Mouse (Mus musculus) E14TG2a.4 (cell line): ENCODE data around the gene Cenpu.

Experiments used
- CTCF ChIP-seq: conservative IDR thresholded peaks from 2 replicates; pipeline ENCODE4 v1.5.1; 2014; ENCODE audit warnings: low read length
- NANOG ChIP-seq: IDR thresholded peaks from 2 replicates; pipeline ENCODE4 v1.6.1; 2014; ENCODE audit warnings: borderline replicate concordance, low read length, mixed read lengths
- POU5F1 ChIP-seq: IDR thresholded peaks from 2 replicates; pipeline ENCODE4 v1.6.1; 2014; ENCODE audit warnings: low read length, borderline replicate concordance

DNA sequence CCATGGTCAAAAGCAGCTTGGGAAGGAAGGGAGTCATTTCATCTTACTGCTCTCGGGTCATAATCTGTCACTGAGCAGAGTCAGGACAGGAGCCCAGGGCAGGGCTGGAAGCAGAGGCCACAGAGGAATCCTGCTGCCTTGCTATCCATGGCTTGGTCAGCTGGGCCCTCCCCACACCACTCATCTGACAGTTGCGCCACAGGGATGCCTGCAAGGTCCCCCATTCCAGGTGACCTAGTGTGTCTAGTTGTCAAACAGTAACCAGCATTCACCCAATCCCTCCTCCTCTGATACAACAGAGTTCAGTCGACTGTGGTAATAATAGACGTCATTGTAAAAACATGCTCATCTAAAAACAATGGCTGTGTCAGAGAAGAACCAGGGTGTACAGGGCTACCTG lies 22.3 kb upstream of the Cenpu start:
- TF ChIP-seq CTCF, result no peak
- TF ChIP-seq NANOG, result no peak
- no peak for TF ChIP-seq POU5F1
